Mouse (Mus musculus): ENCODE data around the gene Pdpn. TPM values are rescaled to one million over a fixed set of nuclear protein-coding genes. Genes with fewer than 3 reads are reported as not detected.

Gene Pdpn
- polyA plus RNA-seq, 1 experiment from 2014 or later: 296 TPM

DNA sequence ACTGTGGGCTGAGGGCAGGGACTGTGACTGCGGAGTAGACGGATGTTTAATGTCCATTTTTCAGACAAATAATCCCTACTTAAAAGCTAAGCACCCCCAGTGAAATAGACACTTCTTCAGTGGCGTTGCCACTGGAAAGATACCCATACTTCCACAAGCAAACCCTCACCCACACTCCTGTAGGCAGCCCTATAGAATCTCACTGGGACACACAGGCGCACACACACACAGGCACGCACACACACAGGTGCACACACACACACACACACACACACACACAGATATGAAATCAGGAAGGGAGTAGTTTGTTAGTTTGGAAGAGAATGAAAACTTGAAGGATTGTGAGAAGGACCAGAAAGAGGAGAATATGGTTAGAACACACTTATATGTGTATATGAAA lies 20.3 kb downstream of the Pdpn start:
- DNase-seq (ENCODE audit: low read depth, low spot score) (no peak), ATAC-seq (no peak)

DNA sequence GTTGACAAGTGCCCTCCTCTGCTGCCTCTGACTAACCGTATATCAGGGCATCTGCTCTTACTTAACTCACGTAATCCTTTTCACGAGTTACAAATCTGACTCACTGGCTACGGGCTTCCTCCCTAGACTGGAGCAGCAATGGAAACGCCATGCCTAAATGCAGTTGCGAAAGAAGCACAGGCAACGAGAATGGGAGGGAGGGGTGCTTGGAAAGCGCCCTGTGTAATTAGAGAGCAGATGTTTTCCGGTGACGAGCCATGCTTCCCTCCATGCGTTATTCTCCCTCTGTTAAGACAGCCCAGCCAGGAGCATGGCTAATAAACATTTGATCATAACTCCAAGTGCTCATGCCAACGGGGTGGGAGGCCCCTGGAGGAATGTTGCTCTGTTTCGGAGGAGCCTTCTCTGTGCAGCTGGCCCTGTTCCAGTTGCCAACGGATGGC lies 20.9 kb downstream of the Pdpn start:
- in situ Hi-C loops (cut with MboI; ENCODE audit: low pct_unique_long_range_greater_than_20kb): loop anchor here (25.0 kb wide), 2 partner anchors 1734 to 1984 kb away; no protein-coding TSS in a partner anchor
- POLR2A ChIA-PET: interaction anchor here (1.2 to 1.3 kb wide), 2 partner anchors 19 to 23 kb away, joined by 3 read pairs; no protein-coding TSS in a partner anchor

More for the DNA sequence above, 20.3 kb downstream of the Pdpn start:
- no peaks in the 10 kb centered on the region for H3K27me3 ChIP-seq
- ChIA-PET CTCF (no interaction called here), POLR2A (no interaction called here)
- in situ Hi-C loops (cut with MboI; ENCODE audit: low pct_unique_long_range_greater_than_20kb): loop anchor here (25.0 kb wide), 2 partner anchors 1733 to 1983 kb away; no protein-coding TSS in a partner anchor
- TF ChIP-seq CTCF (IDR thresholded peaks at IDR 0.05): no peak

DNA sequence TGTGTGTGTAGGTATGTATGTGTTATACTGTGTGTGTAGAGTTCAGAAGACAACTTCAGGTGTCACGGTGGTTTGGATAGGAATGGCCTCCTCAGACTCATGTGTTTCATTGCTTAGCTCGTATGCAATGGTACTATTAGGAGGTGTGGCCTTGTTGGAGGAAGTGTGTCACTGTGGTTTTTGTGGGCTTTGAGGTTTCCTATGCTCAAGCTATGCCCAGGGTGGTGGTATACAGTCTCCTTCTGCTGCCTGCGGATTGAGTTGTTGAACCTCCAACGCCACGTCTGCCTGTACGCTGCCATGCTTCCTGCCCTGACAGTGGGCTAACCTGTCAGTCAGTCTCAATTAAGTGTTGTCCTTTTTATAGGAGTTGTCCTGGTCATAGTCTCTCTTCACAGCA lies 22.0 kb downstream of the Pdpn start:
- ATAC-seq: no peak
- in situ Hi-C loops (cut with MboI; ENCODE audit: low pct_unique_long_range_greater_than_20kb): loop anchor here (25.0 kb wide), 2 partner anchors 1735 to 1985 kb away; no protein-coding TSS in a partner anchor
- ChIA-PET CTCF (no interaction called here), POLR2A (interaction anchor here (1.3 kb wide), 1 partner anchor 20 kb away, joined by 3 read pairs; no protein-coding TSS in a partner anchor)
- H3K27me3 ChIP-seq: no peaks in the 10 kb centered on the region
- DNase-seq (ENCODE audit: low read depth, low spot score): no peak
- TF ChIP-seq CTCF (IDR thresholded peaks at IDR 0.05): no peak

More for the DNA sequence above, 20.9 kb downstream of the Pdpn start:
- TF ChIP-seq CTCF (IDR thresholded peaks at IDR 0.05): no peak
- H3K27me3 ChIP-seq: no peaks in the 10 kb centered on the region
- DNase-seq (ENCODE audit: low read depth, low spot score) (no peak), ATAC-seq (peak; percentile 96)
- CTCF ChIA-PET: no interaction called here

DNA sequence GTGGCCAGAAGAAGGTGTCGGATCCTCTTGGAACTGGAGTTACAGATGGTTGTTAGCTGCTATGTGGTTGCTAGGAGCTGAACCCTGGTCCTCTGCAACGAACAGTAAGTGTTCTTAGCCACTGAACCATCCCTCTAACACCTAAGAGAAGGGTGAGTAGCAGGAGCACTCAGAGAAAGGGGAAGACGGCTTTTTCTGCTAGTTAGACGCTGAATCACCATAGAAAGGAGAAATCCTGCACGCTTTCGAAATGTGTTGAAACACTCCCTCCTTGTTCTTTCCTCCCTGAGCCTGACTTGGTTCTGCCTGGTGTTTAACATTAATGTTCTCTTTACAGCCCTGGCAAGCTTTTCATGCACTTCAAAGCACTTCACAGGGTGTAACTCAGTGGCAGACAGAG lies 27.8 kb downstream of the Pdpn start:
- no peak for DNase-seq (ENCODE audit: low read depth, low spot score)
- in situ Hi-C loops (cut with MboI; ENCODE audit: low pct_unique_long_range_greater_than_20kb): no loop called here
- POLR2A ChIA-PET: no interaction called here
- CTCF ChIA-PET: no interaction called here
- TF ChIP-seq CTCF (IDR thresholded peaks at IDR 0.05): no peak
- no peaks in the 10 kb centered on the region for H3K27me3 ChIP-seq
- no peak for ATAC-seq

DNA sequence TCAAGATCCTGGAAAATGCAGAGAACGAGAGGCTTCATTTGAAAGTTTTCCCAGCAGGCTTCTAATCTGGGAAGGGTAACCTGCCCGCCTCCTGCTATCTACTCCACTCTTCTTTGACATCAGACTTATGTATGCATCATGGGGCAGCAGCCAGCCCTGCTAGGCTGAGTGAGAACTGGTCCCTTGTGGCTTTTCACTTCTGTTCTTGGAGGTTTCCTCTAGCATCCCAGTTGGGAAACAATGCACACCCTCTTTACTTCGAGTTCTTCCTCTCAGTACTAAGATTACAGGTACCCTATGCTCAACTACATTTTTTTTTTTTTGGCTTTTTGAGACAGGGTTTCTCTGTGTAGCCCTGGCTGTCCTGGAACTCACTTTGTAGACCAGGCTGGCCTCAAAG lies 28.5 kb downstream of the Pdpn start:
- DNase-seq (ENCODE audit: low read depth, low spot score) (no peak), ATAC-seq (no peak)
- ChIA-PET CTCF (no interaction called here), POLR2A (no interaction called here)
- no peaks in the 10 kb centered on the region for H3K27me3 ChIP-seq
- TF ChIP-seq CTCF (IDR thresholded peaks at IDR 0.05): no peak
- in situ Hi-C loops (cut with MboI; ENCODE audit: low pct_unique_long_range_greater_than_20kb): no loop called here

DNA sequence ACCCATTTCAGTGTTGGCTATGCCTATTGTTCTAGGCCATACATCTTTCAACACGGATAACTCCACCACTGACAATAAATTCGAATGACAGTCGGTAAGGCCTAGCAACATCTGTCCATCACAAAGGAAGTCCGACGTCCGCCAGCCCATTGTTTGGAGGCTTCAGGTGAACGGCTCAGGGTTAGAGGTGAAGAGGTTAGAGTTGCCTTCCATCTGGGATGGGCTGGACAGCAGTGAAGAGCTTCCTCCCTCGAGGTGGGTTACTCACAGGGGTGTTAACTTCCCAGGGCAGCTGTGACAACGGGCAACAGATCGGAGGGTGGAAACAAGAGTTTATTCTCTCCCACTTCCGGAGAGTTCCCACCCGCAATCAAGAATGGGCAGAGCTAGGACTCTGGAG lies 36.7 kb downstream of the Pdpn start:
- DNase-seq (ENCODE audit: low read depth, low spot score) (no peak), ATAC-seq (no peak)
- ChIA-PET CTCF (no interaction called here), POLR2A (no interaction called here)
- in situ Hi-C loops (cut with MboI; ENCODE audit: low pct_unique_long_range_greater_than_20kb): no loop called here
- no peaks in the 10 kb centered on the region for H3K27me3 ChIP-seq
- TF ChIP-seq CTCF (IDR thresholded peaks at IDR 0.05): no peak

DNA sequence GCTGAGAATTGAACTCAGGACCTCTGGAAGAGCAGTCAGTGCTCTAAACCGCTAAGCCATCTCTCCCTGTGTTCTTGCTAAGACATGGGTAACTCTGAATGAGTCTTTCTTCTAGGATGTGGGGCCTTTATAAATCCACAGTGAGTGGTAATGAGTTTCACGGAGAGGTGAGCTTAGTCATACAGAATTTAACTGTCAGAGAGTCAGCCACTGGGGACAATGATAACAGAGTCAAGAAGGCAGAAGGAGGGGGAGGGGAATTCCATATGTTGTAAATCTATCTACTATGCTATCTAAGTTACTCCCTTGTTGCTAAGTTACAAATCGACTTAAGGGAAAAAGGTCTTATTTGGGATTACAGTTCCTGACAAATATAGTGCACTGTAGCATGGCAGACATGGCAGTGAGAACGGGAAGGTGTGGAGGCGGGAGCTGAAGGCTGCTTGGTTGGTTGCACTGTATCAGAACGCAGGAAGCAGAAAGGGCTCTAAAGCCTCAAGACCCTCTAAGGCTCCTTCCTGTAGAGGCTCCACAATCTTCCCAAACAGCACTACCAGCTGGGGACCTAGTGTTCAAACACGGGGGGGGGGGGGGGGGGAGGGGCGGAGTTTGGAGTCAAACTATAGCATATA lies 39.5 kb downstream of the Pdpn start:
- DNase-seq (ENCODE audit: low read depth, low spot score) (no peak), ATAC-seq (no peak)
- ChIA-PET CTCF (no interaction called here), POLR2A (no interaction called here)
- in situ Hi-C loops (cut with MboI; ENCODE audit: low pct_unique_long_range_greater_than_20kb): no loop called here
- no peak for TF ChIP-seq CTCF (IDR thresholded peaks at IDR 0.05)
- no peaks in the 10 kb centered on the region for H3K27me3 ChIP-seq

DNA sequence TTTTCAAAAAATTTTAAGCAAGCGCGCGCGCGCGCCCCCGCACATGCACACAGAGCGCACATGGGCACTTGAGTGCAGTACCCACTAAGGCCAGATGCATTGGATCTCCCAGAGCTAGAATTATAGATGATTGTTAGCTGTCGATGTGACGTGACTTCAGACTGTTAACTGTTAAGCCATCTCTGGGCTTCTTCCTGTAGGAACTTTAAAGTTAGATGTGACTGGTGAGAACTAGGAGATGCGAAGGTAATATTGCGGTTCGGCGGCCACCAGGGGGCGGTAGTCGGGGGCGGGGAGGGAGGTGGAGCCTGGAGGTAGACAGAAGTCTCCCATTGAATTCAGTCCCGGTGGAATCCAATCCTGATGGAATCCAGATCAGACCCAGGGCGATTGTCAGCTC lies 40.8 kb downstream of the Pdpn start:
- H3K27me3 ChIP-seq: no peaks in the 10 kb centered on the region
- in situ Hi-C loops (cut with MboI; ENCODE audit: low pct_unique_long_range_greater_than_20kb): no loop called here
- ATAC-seq: no peak
- CTCF ChIA-PET: no interaction called here
- DNase-seq (ENCODE audit: low read depth, low spot score): no peak
- POLR2A ChIA-PET: no interaction called here
- TF ChIP-seq CTCF (IDR thresholded peaks at IDR 0.05): no peak

DNA sequence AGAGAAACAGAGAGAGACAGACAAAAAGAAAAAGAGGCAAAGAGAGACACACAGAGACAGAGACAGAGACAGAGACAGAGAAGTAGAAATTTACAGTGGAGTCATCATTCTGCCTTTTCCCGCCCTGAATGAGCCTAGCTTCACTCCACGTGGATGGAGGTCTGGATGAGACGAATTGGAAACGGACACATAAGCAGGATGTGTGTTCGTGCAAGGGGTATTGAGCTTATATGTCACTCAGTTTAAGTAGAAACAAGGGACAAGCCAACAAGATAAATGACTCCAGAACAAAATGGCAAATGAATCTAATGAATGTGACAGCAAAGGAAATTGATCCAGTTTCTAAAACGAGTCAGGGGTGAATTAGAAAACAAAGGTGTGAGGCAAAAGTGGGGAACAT lies 41.4 kb downstream of the Pdpn start:
- no peak for TF ChIP-seq CTCF (IDR thresholded peaks at IDR 0.05)
- no peak for ATAC-seq
- no peaks in the 10 kb centered on the region for H3K27me3 ChIP-seq
- DNase-seq (ENCODE audit: low read depth, low spot score): no peak
- ChIA-PET CTCF (no interaction called here), POLR2A (no interaction called here)
- in situ Hi-C loops (cut with MboI; ENCODE audit: low pct_unique_long_range_greater_than_20kb): no loop called here

DNA sequence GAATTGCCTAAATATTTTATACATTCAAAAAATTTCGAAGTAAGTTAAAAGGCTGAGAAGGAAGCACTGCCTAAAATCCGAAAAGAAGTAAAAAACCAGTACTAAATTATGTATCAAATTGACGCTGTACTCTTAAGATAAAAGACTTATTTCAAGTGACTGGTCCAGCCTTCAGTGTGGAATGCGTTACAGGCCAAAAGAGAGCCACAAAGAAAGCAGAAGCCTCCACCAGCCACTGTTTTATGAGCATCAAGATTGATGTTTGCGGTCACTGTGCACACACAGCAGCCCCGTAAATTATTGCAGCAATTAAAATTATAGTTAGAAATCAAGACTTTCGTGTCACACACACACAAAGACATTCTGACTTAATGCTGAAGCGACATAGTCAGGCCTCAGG lies 43.8 kb downstream of the Pdpn start:
- CTCF ChIA-PET: no interaction called here
- ATAC-seq: no peak
- in situ Hi-C loops (cut with MboI; ENCODE audit: low pct_unique_long_range_greater_than_20kb): no loop called here

DNA sequence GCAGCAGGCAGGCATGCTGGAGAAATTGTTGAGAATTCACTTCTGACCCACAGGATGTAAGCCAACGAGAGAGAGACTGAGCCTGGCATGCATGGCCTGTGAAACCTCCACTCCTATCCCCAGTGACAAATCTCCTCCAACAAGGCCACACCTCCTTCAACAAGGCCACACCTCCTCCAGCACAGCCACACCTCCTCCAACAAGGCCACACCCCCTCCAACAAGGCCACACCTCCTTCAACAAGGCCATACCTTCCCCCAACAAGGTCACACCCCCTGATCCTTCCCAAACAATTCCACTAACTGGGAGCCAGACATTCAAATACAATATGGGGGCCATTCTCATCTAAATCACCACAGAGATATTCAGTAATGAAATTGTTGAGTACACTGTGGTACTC lies 46.0 kb downstream of the Pdpn start:
- in situ Hi-C loops (cut with MboI; ENCODE audit: low pct_unique_long_range_greater_than_20kb): no loop called here
- CTCF ChIA-PET: no interaction called here
- POLR2A ChIA-PET: interaction anchor here (0.6 kb wide), 1 partner anchor 116 kb away, joined by 3 read pairs; no protein-coding TSS in a partner anchor
- DNase-seq (ENCODE audit: low read depth, low spot score): no peak
- no peak for TF ChIP-seq CTCF (IDR thresholded peaks at IDR 0.05)
- H3K27me3 ChIP-seq: no peaks in the 10 kb centered on the region
- no peak for ATAC-seq

More for the DNA sequence above, 43.8 kb downstream of the Pdpn start:
- POLR2A ChIA-PET: no interaction called here
- no peak for DNase-seq (ENCODE audit: low read depth, low spot score)
- no peaks in the 10 kb centered on the region for H3K27me3 ChIP-seq
- no peak for TF ChIP-seq CTCF (IDR thresholded peaks at IDR 0.05)

DNA sequence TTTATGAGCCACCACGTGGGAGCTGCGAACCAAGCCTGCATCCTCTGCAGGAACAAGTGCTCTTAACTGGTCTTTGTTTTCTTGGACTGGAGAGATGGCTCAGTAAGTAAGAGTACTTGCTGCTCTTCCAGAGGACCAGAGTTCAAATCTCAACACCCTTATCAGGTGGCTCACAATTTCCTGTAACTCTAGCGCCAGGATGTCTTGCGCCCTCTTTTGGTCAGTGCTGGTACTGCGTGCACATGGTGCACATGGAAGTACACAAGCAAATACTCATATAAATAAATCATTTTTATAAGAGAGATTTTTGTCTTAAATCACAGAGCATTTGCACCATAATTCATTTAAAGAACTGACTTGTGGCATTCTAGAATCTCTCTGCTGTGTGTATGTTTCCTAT lies 51.3 kb downstream of the Pdpn start:
- CTCF ChIA-PET: no interaction called here
- ATAC-seq: no peak
- in situ Hi-C loops (cut with MboI; ENCODE audit: low pct_unique_long_range_greater_than_20kb): no loop called here

More for the DNA sequence above, 51.3 kb downstream of the Pdpn start:
- POLR2A ChIA-PET: no interaction called here
- no peak for DNase-seq (ENCODE audit: low read depth, low spot score)
- H3K27me3 ChIP-seq: no peaks in the 10 kb centered on the region
- peak; percentile 53 for TF ChIP-seq CTCF (IDR thresholded peaks at IDR 0.05)

All from Patski (cell line).